Mouse (Mus musculus): ENCODE data around the gene Aifm2.

DNA sequence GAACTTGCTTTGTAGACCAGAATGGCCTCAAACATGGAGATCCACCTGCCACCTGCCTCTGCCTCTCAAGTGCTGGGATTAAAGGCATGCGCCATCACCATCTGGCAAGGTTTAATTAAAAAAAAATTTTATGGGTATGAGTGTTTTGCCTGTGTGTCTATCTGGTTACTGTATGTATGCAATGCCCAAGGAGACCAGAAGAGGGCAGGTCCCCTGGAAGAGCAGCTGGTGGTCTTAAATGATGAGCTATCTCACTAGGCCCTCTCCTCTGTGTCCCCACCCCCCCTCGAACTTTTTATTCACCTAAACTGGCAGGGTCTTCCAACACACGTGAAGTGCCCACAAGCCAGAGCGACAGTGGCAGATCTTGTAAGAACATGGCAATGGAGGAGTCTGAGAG, 26.8 kb downstream of the Aifm2 start:
- TF ChIP-seq CTCF (IDR thresholded peaks at IDR 0.05; ENCODE audit: insufficient read depth, low read depth, low read length) (no peak), POLR2A (IDR thresholded peaks at IDR 0.05; ENCODE audit: insufficient read depth, low read depth, low read length) (no peak)
